Mouse (Mus musculus): ENCODE measurements around the gene Cers4. TPM values are rescaled to one million over a fixed set of nuclear protein-coding genes. Genes with fewer than 3 reads are reported as not detected.
A peak's percentile ranks its signal among the peaks of the same experiment; 100 is the strongest.

The Cers4 gene
- 13.2 and 14.0 TPM in 2 replicates for polyA plus RNA-seq (2016; fragmentation: Nextera tagmentation; extraction: Ambion mirVana)

- Histone ChIP-seq H3K36me3 (no peaks in the 10 kb centered on the region), H3K9ac (replicated peaks) (peak within 1 kb of the TSS; percentile 57), H3K27ac (peak within 1 kb of the TSS; percentile 69), H3K9me3 (no peaks in the 10 kb centered on the region), H3K4me2 (peak within 1 kb of the TSS; percentile 79), H3K4me3 (replicated peaks) (peak within 1 kb of the TSS; percentile 54), H3K27me3 (no peaks in the 10 kb centered on the region), H3K4me1 (replicated peaks) (peaks cover 16% of the 10 kb centered on the region)
- peak; percentile 96 for ATAC-seq (ENCODE audit: insufficient number of reproducible peaks, insufficient read depth, low FRiP score, low TSS enrichment, low read depth)
- WGBS, result under 1% methylated on average over 38 of the region's 39 CpGs
Measured at GRCm38 (mm10) chr8:4492851-4493685, at the start of gene Cers4. Cers4 (plus strand) TSS chr8:4493026.

- H3K9ac ChIP-seq (replicated peaks), result no peak overlapping the region
- H3K36me3 ChIP-seq, result no peaks in the 10 kb centered on the region
- ATAC-seq (ENCODE audit: insufficient number of reproducible peaks, insufficient read depth, low FRiP score, low TSS enrichment, low read depth), result no peak
- no peaks in the 10 kb centered on the region for H3K9me3 ChIP-seq
- H3K4me3 ChIP-seq (replicated peaks), result no peak overlapping the region
- no peak overlapping the region for H3K27ac ChIP-seq
- H3K4me2 ChIP-seq, result no peak overlapping the region
- no peaks in the 10 kb centered on the region for H3K4me1 ChIP-seq (replicated peaks)
- no peaks in the 10 kb centered on the region for H3K27me3 ChIP-seq
- WGBS, result 79% methylated on average over 2 of the region's 2 CpGs
Measured at GRCm38 (mm10) chr8:4458165-4458564, 34.7 kb upstream of the Cers4 start.

- H3K27ac ChIP-seq, result no peak overlapping the region
- no peak overlapping the region for H3K4me2 ChIP-seq
- no peaks in the 10 kb centered on the region for H3K4me1 ChIP-seq (replicated peaks)
- no peak for ATAC-seq (ENCODE audit: insufficient number of reproducible peaks, insufficient read depth, low FRiP score, low TSS enrichment, low read depth)
- H3K9me3 ChIP-seq, result no peaks in the 10 kb centered on the region
- 88% methylated on average over 2 of the region's 2 CpGs for WGBS
- no peaks in the 10 kb centered on the region for H3K27me3 ChIP-seq
- H3K9ac ChIP-seq (replicated peaks), result no peak overlapping the region
- no peaks in the 10 kb centered on the region for H3K36me3 ChIP-seq
- no peak overlapping the region for H3K4me3 ChIP-seq (replicated peaks)
Measured at GRCm38 (mm10) chr8:4463061-4463460, 29.8 kb upstream of the Cers4 start.

- H3K4me2 ChIP-seq, result no peak overlapping the region
- no peak overlapping the region for H3K27ac ChIP-seq
- no peaks in the 10 kb centered on the region for H3K36me3 ChIP-seq
- no peak overlapping the region for H3K9ac ChIP-seq (replicated peaks)
- no peaks in the 10 kb centered on the region for H3K27me3 ChIP-seq
- no peak for ATAC-seq (ENCODE audit: insufficient number of reproducible peaks, insufficient read depth, low FRiP score, low TSS enrichment, low read depth)
- no peaks in the 10 kb centered on the region for H3K4me1 ChIP-seq (replicated peaks)
- H3K4me3 ChIP-seq (replicated peaks), result no peak overlapping the region
- WGBS, result 69% methylated on average over 7 of the region's 7 CpGs
- no peaks in the 10 kb centered on the region for H3K9me3 ChIP-seq
Measured at GRCm38 (mm10) chr8:4474419-4475187, 18.2 kb upstream of the Cers4 start.

GRCm38 (mm10) chr8:4481154-4481553 lies 11.7 kb upstream of the Cers4 start:
- Histone ChIP-seq H3K9me3 (no peaks in the 10 kb centered on the region), H3K36me3 (no peaks in the 10 kb centered on the region), H3K27ac (no peak overlapping the region), H3K27me3 (no peaks in the 10 kb centered on the region), H3K4me3 (replicated peaks) (no peak overlapping the region), H3K9ac (replicated peaks) (no peak overlapping the region), H3K4me2 (no peak overlapping the region), H3K4me1 (replicated peaks) (no peaks in the 10 kb centered on the region)
- no peak for ATAC-seq (ENCODE audit: insufficient number of reproducible peaks, insufficient read depth, low FRiP score, low TSS enrichment, low read depth)
- 84% methylated on average over 4 of the region's 4 CpGs for WGBS

- no peaks in the 10 kb centered on the region for H3K9me3 ChIP-seq
- H3K36me3 ChIP-seq, result no peaks in the 10 kb centered on the region
- no peaks in the 10 kb centered on the region for H3K27me3 ChIP-seq
- H3K27ac ChIP-seq, result no peak overlapping the region
- no peak overlapping the region for H3K4me3 ChIP-seq (replicated peaks)
- ATAC-seq (ENCODE audit: insufficient number of reproducible peaks, insufficient read depth, low FRiP score, low TSS enrichment, low read depth), result no peak
- 82% methylated on average over 4 of the region's 4 CpGs for WGBS
- no peak overlapping the region for H3K4me2 ChIP-seq
- H3K9ac ChIP-seq (replicated peaks), result no peak overlapping the region
- no peaks in the 10 kb centered on the region for H3K4me1 ChIP-seq (replicated peaks)
Measured at GRCm38 (mm10) chr8:4481586-4481985, 11.2 kb upstream of the Cers4 start.

- Histone ChIP-seq H3K4me1 (replicated peaks) (no peaks in the 10 kb centered on the region), H3K9me3 (no peaks in the 10 kb centered on the region), H3K9ac (replicated peaks) (no peak overlapping the region), H3K27ac (no peak overlapping the region), H3K4me2 (no peak overlapping the region), H3K36me3 (no peaks in the 10 kb centered on the region), H3K27me3 (no peaks in the 10 kb centered on the region), H3K4me3 (replicated peaks) (no peak overlapping the region)
- WGBS, result 68% methylated on average over 4 of the region's 4 CpGs
- ATAC-seq (ENCODE audit: insufficient number of reproducible peaks, insufficient read depth, low FRiP score, low TSS enrichment, low read depth), result no peak
Measured at GRCm38 (mm10) chr8:4482501-4482900, 10.3 kb upstream of the Cers4 start.

GRCm38 (mm10) chr8:4483330-4483729 lies 9.5 kb upstream of the Cers4 start:
- 66% methylated on average over 6 of the region's 6 CpGs for WGBS
- H3K36me3 ChIP-seq, result no peaks in the 10 kb centered on the region
- no peaks in the 10 kb centered on the region for H3K27me3 ChIP-seq
- H3K4me1 ChIP-seq (replicated peaks), result no peaks in the 10 kb centered on the region
- no peak overlapping the region for H3K9ac ChIP-seq (replicated peaks)
- ATAC-seq (ENCODE audit: insufficient number of reproducible peaks, insufficient read depth, low FRiP score, low TSS enrichment, low read depth), result no peak
- H3K9me3 ChIP-seq, result no peaks in the 10 kb centered on the region
- no peak overlapping the region for H3K4me3 ChIP-seq (replicated peaks)
- no peak overlapping the region for H3K27ac ChIP-seq
- no peak overlapping the region for H3K4me2 ChIP-seq

GRCm38 (mm10) chr8:4493686-4494440 lies 1.0 kb downstream of the Cers4 start:
- ATAC-seq (ENCODE audit: insufficient number of reproducible peaks, insufficient read depth, low FRiP score, low TSS enrichment, low read depth), result peak; percentile 17
- Histone ChIP-seq H3K9ac (replicated peaks) (peak overlapping the region; percentile 57), H3K36me3 (no peaks in the 10 kb centered on the region), H3K4me1 (replicated peaks) (peaks cover 16% of the 10 kb centered on the region), H3K9me3 (no peaks in the 10 kb centered on the region), H3K4me3 (replicated peaks) (peak overlapping the region; percentile 54), H3K27ac (peak overlapping the region; percentile 64; the same call in 1 of the 2 replicates), H3K27me3 (no peaks in the 10 kb centered on the region), H3K4me2 (peak overlapping the region; percentile 79)
- WGBS, result 14% methylated on average over 21 of the region's 21 CpGs

GRCm38 (mm10) chr8:4495976-4496375 lies 3.1 kb downstream of the Cers4 start:
- no peaks in the 10 kb centered on the region for H3K27me3 ChIP-seq
- H3K4me3 ChIP-seq (replicated peaks), result no peak overlapping the region
- no peaks in the 10 kb centered on the region for H3K9me3 ChIP-seq
- H3K27ac ChIP-seq, result no peak overlapping the region
- H3K4me1 ChIP-seq (replicated peaks), result peaks cover 16% of the 10 kb centered on the region
- H3K36me3 ChIP-seq, result no peaks in the 10 kb centered on the region
- ATAC-seq (ENCODE audit: insufficient number of reproducible peaks, insufficient read depth, low FRiP score, low TSS enrichment, low read depth), result no peak
- 62% methylated on average over 6 of the region's 6 CpGs for WGBS
- no peak overlapping the region for H3K4me2 ChIP-seq
- H3K9ac ChIP-seq (replicated peaks), result no peak overlapping the region

- Histone ChIP-seq H3K36me3 (no peaks in the 10 kb centered on the region), H3K4me1 (replicated peaks) (peaks cover 13% of the 10 kb centered on the region), H3K9me3 (no peaks in the 10 kb centered on the region), H3K27ac (no peak overlapping the region), H3K27me3 (no peaks in the 10 kb centered on the region), H3K4me2 (no peak overlapping the region), H3K4me3 (replicated peaks) (no peak overlapping the region), H3K9ac (replicated peaks) (no peak overlapping the region)
- ATAC-seq (ENCODE audit: insufficient number of reproducible peaks, insufficient read depth, low FRiP score, low TSS enrichment, low read depth), result no peak
- WGBS, result 78% methylated on average over 1 of the region's 1 CpGs
Measured at GRCm38 (mm10) chr8:4497610-4498009, 4.8 kb downstream of the Cers4 start.
